Mouse (Mus musculus): ENCODE measurements at regions not wholly inside any gene's neighbourhood (a gene's known extent, or its start where the extent isn't known, plus 50 kb on each side); places are given as distances from the start of the nearest gene placed in this dataset.

- TF ChIP-seq CTCF (IDR thresholded peaks at IDR 0.05; ENCODE audit: borderline replicate concordance, control insufficient read depth, extremely low read depth, insufficient read depth, low read length, poor library complexity) = no peak
- no peak for TF ChIP-seq POLR2A (IDR thresholded peaks at IDR 0.05; ENCODE audit: control insufficient read depth, extremely low read depth, insufficient read depth, low read length, poor library complexity)
- H3K36me3 ChIP-seq (ENCODE audit: control insufficient read depth, insufficient read depth, low read length) = no peaks in the 10 kb centered on the region
- H3K27ac ChIP-seq (ENCODE audit: control insufficient read depth, insufficient read depth, low read length) = no peak overlapping the region
- no peak overlapping the region for H3K4me3 ChIP-seq (ENCODE audit: control insufficient read depth, insufficient read depth, low read length)
- WGBS = 59% methylated on average over 15 of the region's 15 CpGs
- no peaks in the 10 kb centered on the region for H3K27me3 ChIP-seq (ENCODE audit: control insufficient read depth, insufficient read depth, low read length)
- no peaks in the 10 kb centered on the region for H3K4me1 ChIP-seq (replicated peaks; ENCODE audit: control insufficient read depth, insufficient read depth, low read length)
- DNase-seq = no peak
Measured at GRCm38 (mm10) chr9:63896073-63896807, 125.6 kb downstream of the Smad6 start.

- WGBS = 87% methylated on average over 17 of the region's 17 CpGs
- Histone ChIP-seq H3K4me3 (ENCODE audit: control insufficient read depth, insufficient read depth, low read length) (no peak overlapping the region), H3K4me1 (replicated peaks; ENCODE audit: control insufficient read depth, insufficient read depth, low read length) (no peaks in the 10 kb centered on the region), H3K27ac (ENCODE audit: control insufficient read depth, insufficient read depth, low read length) (no peak overlapping the region), H3K27me3 (ENCODE audit: control insufficient read depth, insufficient read depth, low read length) (no peaks in the 10 kb centered on the region), H3K36me3 (ENCODE audit: control insufficient read depth, insufficient read depth, low read length) (no peaks in the 10 kb centered on the region)
- no peak for DNase-seq
- no peak for TF ChIP-seq CTCF (IDR thresholded peaks at IDR 0.05; ENCODE audit: borderline replicate concordance, control insufficient read depth, extremely low read depth, insufficient read depth, low read length, poor library complexity)
- TF ChIP-seq POLR2A (IDR thresholded peaks at IDR 0.05; ENCODE audit: control insufficient read depth, extremely low read depth, insufficient read depth, low read length, poor library complexity) = no peak
Measured at GRCm38 (mm10) chr9:63892235-63892971, 129.5 kb downstream of the Smad6 start.

GRCm38 (mm10) chr9:63890717-63891116 is 131.1 kb downstream of the Smad6 start:
- Histone ChIP-seq H3K27me3 (ENCODE audit: control insufficient read depth, insufficient read depth, low read length) (no peaks in the 10 kb centered on the region), H3K4me3 (ENCODE audit: control insufficient read depth, insufficient read depth, low read length) (no peak overlapping the region), H3K27ac (ENCODE audit: control insufficient read depth, insufficient read depth, low read length) (no peak overlapping the region), H3K36me3 (ENCODE audit: control insufficient read depth, insufficient read depth, low read length) (no peaks in the 10 kb centered on the region), H3K4me1 (replicated peaks; ENCODE audit: control insufficient read depth, insufficient read depth, low read length) (no peaks in the 10 kb centered on the region)
- no peak for DNase-seq
- 82% methylated on average over 5 of the region's 5 CpGs for WGBS
- TF ChIP-seq POLR2A (IDR thresholded peaks at IDR 0.05; ENCODE audit: control insufficient read depth, extremely low read depth, insufficient read depth, low read length, poor library complexity) (no peak), CTCF (IDR thresholded peaks at IDR 0.05; ENCODE audit: borderline replicate concordance, control insufficient read depth, extremely low read depth, insufficient read depth, low read length, poor library complexity) (no peak)

GRCm38 (mm10) chr9:63889570-63889969 is 131.8 kb upstream of the Smad3 start:
- 96% methylated on average over 6 of the region's 6 CpGs for WGBS
- H3K27me3 ChIP-seq (ENCODE audit: control insufficient read depth, insufficient read depth, low read length) = no peaks in the 10 kb centered on the region
- TF ChIP-seq POLR2A (IDR thresholded peaks at IDR 0.05; ENCODE audit: control insufficient read depth, extremely low read depth, insufficient read depth, low read length, poor library complexity) = no peak
- TF ChIP-seq CTCF (IDR thresholded peaks at IDR 0.05; ENCODE audit: borderline replicate concordance, control insufficient read depth, extremely low read depth, insufficient read depth, low read length, poor library complexity) = no peak
- no peak overlapping the region for H3K27ac ChIP-seq (ENCODE audit: control insufficient read depth, insufficient read depth, low read length)
- H3K4me3 ChIP-seq (ENCODE audit: control insufficient read depth, insufficient read depth, low read length) = no peak overlapping the region
- H3K36me3 ChIP-seq (ENCODE audit: control insufficient read depth, insufficient read depth, low read length) = no peaks in the 10 kb centered on the region
- DNase-seq = no peak
- no peaks in the 10 kb centered on the region for H3K4me1 ChIP-seq (replicated peaks; ENCODE audit: control insufficient read depth, insufficient read depth, low read length)

GRCm38 (mm10) chr9:63884971-63885370 is 127.2 kb upstream of the Smad3 start:
- DNase-seq = no peak
- 0 out of 2 replicates have a peak, but pooled peaks cover 2% of the 10 kb centered on the region for H3K4me1 ChIP-seq (replicated peaks; ENCODE audit: control insufficient read depth, insufficient read depth, low read length)
- WGBS = 97% methylated on average over 2 of the region's 2 CpGs
- H3K27me3 ChIP-seq (ENCODE audit: control insufficient read depth, insufficient read depth, low read length) = no peaks in the 10 kb centered on the region
- H3K27ac ChIP-seq (ENCODE audit: control insufficient read depth, insufficient read depth, low read length) = no peak overlapping the region
- no peak overlapping the region for H3K4me3 ChIP-seq (ENCODE audit: control insufficient read depth, insufficient read depth, low read length)
- H3K36me3 ChIP-seq (ENCODE audit: control insufficient read depth, insufficient read depth, low read length) = no peaks in the 10 kb centered on the region
- TF ChIP-seq POLR2A (IDR thresholded peaks at IDR 0.05; ENCODE audit: control insufficient read depth, extremely low read depth, insufficient read depth, low read length, poor library complexity) = no peak
- no peak for TF ChIP-seq CTCF (IDR thresholded peaks at IDR 0.05; ENCODE audit: borderline replicate concordance, control insufficient read depth, extremely low read depth, insufficient read depth, low read length, poor library complexity)

GRCm38 (mm10) chr9:63883738-63884520 is 126.1 kb upstream of the Smad3 start:
- 0 out of 2 replicates have a peak, but pooled peaks cover 3% of the 10 kb centered on the region for H3K4me1 ChIP-seq (replicated peaks; ENCODE audit: control insufficient read depth, insufficient read depth, low read length)
- no peaks in the 10 kb centered on the region for H3K27me3 ChIP-seq (ENCODE audit: control insufficient read depth, insufficient read depth, low read length)
- DNase-seq = peak; percentile 20
- TF ChIP-seq CTCF (IDR thresholded peaks at IDR 0.05; ENCODE audit: borderline replicate concordance, control insufficient read depth, extremely low read depth, insufficient read depth, low read length, poor library complexity) (no peak), POLR2A (IDR thresholded peaks at IDR 0.05; ENCODE audit: control insufficient read depth, extremely low read depth, insufficient read depth, low read length, poor library complexity) (no peak)
- H3K36me3 ChIP-seq (ENCODE audit: control insufficient read depth, insufficient read depth, low read length) = no peaks in the 10 kb centered on the region
- no peak overlapping the region for H3K4me3 ChIP-seq (ENCODE audit: control insufficient read depth, insufficient read depth, low read length)
- H3K27ac ChIP-seq (ENCODE audit: control insufficient read depth, insufficient read depth, low read length) = no peak overlapping the region
- WGBS = 77% methylated on average over 6 of the region's 6 CpGs

Data from thymus, adult 2 months (tissue).